Mouse (Mus musculus) layer of hippocampus, adult 2 months (tissue): ENCODE measurements at regions not wholly inside any gene's neighbourhood (a gene's known extent, or its start where the extent isn't known, plus 50 kb on each side); places are given as distances from the start of the nearest gene placed in this dataset.

Experiments
- DNase-seq, 2 experiments: peaks; one replicate each; pipeline ENCODE4 v3.0.0; 2022; ENCODE audit warnings: low spot score in 2 of 2
- H3K27ac ChIP-seq: fragments of 200-600 bp; 2 replicates; pipeline ENCODE4 v1.8.1; 2022
- H3K4me3 ChIP-seq: fragments of 200-600 bp; 2 replicates; pipeline ENCODE4 v1.8.1; 2022; ENCODE audit warnings: mild to moderate bottlenecking
- CTCF ChIP-seq: fragments of 200-600 bp; conservative IDR thresholded peaks from 2 replicates; pipeline ENCODE4 v1.8.1; 2022; ENCODE audit warnings: antibody characterized with exemption, mild to moderate bottlenecking, moderate library complexity

DNA sequence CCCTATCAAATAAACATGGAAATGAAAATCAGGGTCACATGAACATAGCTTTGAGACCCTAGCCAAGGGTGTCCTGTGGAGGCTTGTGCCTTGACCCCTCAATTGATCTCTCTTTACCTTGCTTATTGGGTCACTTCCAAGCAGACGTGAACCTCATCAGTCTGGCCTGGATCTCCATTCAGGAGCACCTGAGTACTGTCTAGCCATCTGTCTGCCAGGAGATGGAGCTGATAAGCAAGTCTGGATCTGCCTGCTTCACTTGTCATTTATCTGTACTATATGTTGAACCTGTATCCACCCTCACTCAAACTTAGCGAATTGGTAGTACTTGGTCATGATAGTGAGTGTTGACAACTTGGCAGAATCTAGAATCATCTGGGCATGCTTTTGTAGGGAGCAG is 58.2 kb upstream of the Cacnb2 start:
- no peak overlapping the region for H3K27ac ChIP-seq
- peak; percentile 36 for TF ChIP-seq CTCF
- no peak for DNase-seq
- no peak overlapping the region for H3K4me3 ChIP-seq

DNA sequence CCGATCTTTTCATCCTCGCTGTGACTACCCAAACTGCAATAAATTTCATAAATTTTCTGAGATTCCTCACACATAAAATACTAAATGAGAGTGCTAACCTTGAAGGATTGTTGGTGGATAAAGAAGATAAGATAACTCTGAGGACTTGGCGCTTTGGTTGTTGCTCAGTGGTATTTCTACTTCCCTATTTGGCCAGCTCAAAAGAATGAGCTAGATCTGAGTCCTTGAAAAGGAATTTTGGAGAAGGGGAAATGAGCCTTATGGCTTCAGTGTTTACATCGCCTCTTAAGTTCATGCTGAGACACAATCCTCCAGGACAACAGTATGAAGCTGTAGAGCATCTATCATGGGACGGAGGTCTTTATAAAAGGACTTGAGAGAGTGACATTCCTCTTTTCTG is 54.2 kb upstream of the Cacnb2 start:
- no peak overlapping the region for H3K27ac ChIP-seq
- H3K4me3 ChIP-seq, result no peak overlapping the region
- TF ChIP-seq CTCF, result no peak
- no peak for DNase-seq

DNA sequence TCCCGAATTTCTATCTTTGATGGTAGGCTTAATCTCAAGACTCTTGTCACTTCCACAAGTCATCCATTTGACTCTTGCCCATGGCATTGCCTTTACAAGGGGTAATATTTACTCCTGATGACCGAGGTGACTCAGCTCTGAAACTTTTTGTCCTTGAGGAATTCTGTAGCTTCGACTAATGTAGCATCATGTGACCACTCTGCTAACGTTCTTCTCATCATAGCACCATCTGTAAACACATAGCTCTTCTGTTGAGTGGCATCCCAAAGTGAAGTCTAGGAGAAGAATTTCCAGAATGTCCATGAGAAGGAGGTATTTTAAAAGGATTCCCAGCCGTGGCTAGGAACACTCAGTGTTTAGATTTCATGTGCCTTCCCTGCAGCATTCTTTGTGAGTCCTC is 53.3 kb upstream of the Cacnb2 start:
- no peak overlapping the region for H3K4me3 ChIP-seq
- no peak for TF ChIP-seq CTCF
- no peak overlapping the region for H3K27ac ChIP-seq
- DNase-seq, result no peak

DNA sequence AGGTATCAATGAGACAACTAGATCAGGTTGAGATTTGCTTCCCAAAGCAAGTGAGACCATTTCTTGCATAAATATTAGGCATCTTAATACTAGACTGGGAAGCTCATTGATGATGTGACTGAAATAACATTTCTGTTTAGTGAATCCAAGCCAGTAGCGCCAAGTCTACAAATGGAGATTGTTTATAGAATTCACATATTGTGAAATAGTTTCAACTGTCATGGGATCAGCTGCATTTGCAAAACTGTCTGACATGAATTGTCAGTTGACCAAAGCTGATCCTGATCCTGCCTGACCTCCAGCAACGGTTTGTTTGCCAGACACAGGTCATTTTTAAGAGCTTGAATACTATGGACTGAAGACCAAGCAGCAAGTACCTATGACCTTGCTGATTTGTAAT is 52.1 kb upstream of the Cacnb2 start:
- TF ChIP-seq CTCF, result no peak
- DNase-seq, result no peak
- Histone ChIP-seq H3K4me3 (no peak overlapping the region), H3K27ac (no peak overlapping the region)
